Mouse (Mus musculus): ENCODE measurements around the gene P2ry1.

GRCm38 (mm10) chr3:60954073-60954472 is 48.5 kb upstream of the P2ry1 start:
- TF ChIP-seq CTCF (IDR thresholded peaks at IDR 0.05; ENCODE audit: low read depth, low read length) = no peak
- TF ChIP-seq POLR2A (IDR thresholded peaks at IDR 0.05; ENCODE audit: borderline replicate concordance, low read depth, low read length) = no peak
